Mouse (Mus musculus) ovary, postnatal 10 days (tissue): ENCODE measurements around the gene Fras1.

Source experiments
- DNase-seq: peaks from one replicate; pipeline ENCODE4 v3.0.0; 2022; ENCODE audit warnings: low spot score

Gene Fras1

GRCm38 (mm10) chr5:96373567-96373985 is at the start of gene Fras1:
Gene Fras1 (plus strand): TSS chr5:96373955.
- DNase-seq = no peak

- DNase-seq = no peak
These were observed 42.6 kb upstream of the Fras1 start for GRCm38 (mm10) chr5:96331048-96331737.

GRCm38 (mm10) chr5:96331738-96332070 is 42.1 kb upstream of the Fras1 start:
- no peak for DNase-seq

- no peak for DNase-seq
These were observed 39.8 kb upstream of the Fras1 start for GRCm38 (mm10) chr5:96333963-96334362.

GRCm38 (mm10) chr5:96340564-96340963 is 33.2 kb upstream of the Fras1 start:
- no peak for DNase-seq

- DNase-seq = no peak
These were observed 28.8 kb upstream of the Fras1 start for GRCm38 (mm10) chr5:96344983-96345382.

GRCm38 (mm10) chr5:96351963-96352362 is 21.8 kb upstream of the Fras1 start:
- DNase-seq = no peak

- no peak for DNase-seq
These were observed 9.8 kb upstream of the Fras1 start for GRCm38 (mm10) chr5:96363950-96364349.

GRCm38 (mm10) chr5:96365590-96365989 is 8.2 kb upstream of the Fras1 start:
- DNase-seq = no peak

- no peak for DNase-seq
These were observed 6.5 kb upstream of the Fras1 start for GRCm38 (mm10) chr5:96367260-96367659.

- DNase-seq = no peak
These were observed 649 bp upstream of the Fras1 start for GRCm38 (mm10) chr5:96373106-96373505.

GRCm38 (mm10) chr5:96373986-96374901 is 489 bp downstream of the Fras1 start:
- DNase-seq = peak; percentile 45

- no peak for DNase-seq
These were observed 1.7 kb downstream of the Fras1 start for GRCm38 (mm10) chr5:96375391-96375831.

- no peak for DNase-seq
These were observed 2.5 kb downstream of the Fras1 start for GRCm38 (mm10) chr5:96376216-96376615.

- DNase-seq = no peak
These were observed 12.6 kb downstream of the Fras1 start for GRCm38 (mm10) chr5:96386138-96386933.

- no peak for DNase-seq
These were observed 14.6 kb downstream of the Fras1 start for GRCm38 (mm10) chr5:96388306-96388705.

GRCm38 (mm10) chr5:96389963-96390623 is 16.3 kb downstream of the Fras1 start:
- no peak for DNase-seq

GRCm38 (mm10) chr5:96391086-96391485 is 17.3 kb downstream of the Fras1 start:
- no peak for DNase-seq

GRCm38 (mm10) chr5:96394947-96395346 is 21.2 kb downstream of the Fras1 start:
- DNase-seq = no peak

GRCm38 (mm10) chr5:96395786-96396650 is 22.3 kb downstream of the Fras1 start:
- DNase-seq = no peak

- DNase-seq = no peak
These were observed 28.8 kb downstream of the Fras1 start for GRCm38 (mm10) chr5:96402555-96402954.
